Mouse (Mus musculus) embryonic facial prominence, embryonic 11.5 days (tissue): Measurements from ENCODE around the gene Nubpl. TPM values are rescaled to one million over a fixed set of nuclear protein-coding genes. Genes with fewer than 3 reads are reported as not detected.

Source experiments
- ATAC-seq: fragments of 200-750 bp; cut with Nextera tagmentation; replicated peaks from 2 replicates; pipeline ENCODE4 v1.8.0; 2017; ENCODE audit warnings: low read depth; ENCODE audit not compliant: insufficient number of reproducible peaks, low FRiP score, low TSS enrichment
- DNase-seq: peaks from one replicate; pipeline ENCODE4 v3.0.0-alpha.2; 2015; ENCODE audit warnings: low spot score
- H3K27ac ChIP-seq: fragments of 300-500 bp; sonication (generic); replicated peaks from 2 replicates; pipeline ENCODE4 v1.5.1; 2014; ENCODE audit warnings: mild to moderate bottlenecking, low read depth, low read length, control low read depth
- H3K27me3 ChIP-seq: fragments of 300-500 bp; sonication (generic); 2 replicates; pipeline ENCODE4 v1.6.1; 2014; ENCODE audit warnings: mild to moderate bottlenecking, low read length, moderate library complexity, mixed read lengths; ENCODE audit not compliant: control insufficient read depth, insufficient read depth
- H3K36me3 ChIP-seq: fragments of 300-500 bp; sonication (generic); replicated peaks from 2 replicates; pipeline ENCODE4 v1.6.1; 2014; ENCODE audit warnings: low read depth, mild to moderate bottlenecking, low read length, moderate library complexity, mixed read lengths; ENCODE audit not compliant: control insufficient read depth, insufficient read depth
- H3K4me1 ChIP-seq: fragments of 300-500 bp; sonication (generic); 2 replicates; pipeline ENCODE4 v1.6.1; 2014; ENCODE audit warnings: low read length, mixed read lengths; ENCODE audit not compliant: control insufficient read depth, insufficient read depth
- H3K4me2 ChIP-seq: fragments of 300-500 bp; sonication (generic); 2 replicates; pipeline ENCODE4 v1.6.1; 2014; ENCODE audit warnings: low read depth, mild to moderate bottlenecking, control low read depth, low read length, moderate library complexity
- H3K4me3 ChIP-seq: fragments of 300-500 bp; sonication (generic); 2 replicates; pipeline ENCODE4 v1.5.1; 2014; ENCODE audit warnings: low read depth, low read length, control low read depth
- H3K9ac ChIP-seq: fragments of 300-500 bp; sonication (generic); replicated peaks from 2 replicates; pipeline ENCODE4 v1.6.1; 2014; ENCODE audit warnings: mild to moderate bottlenecking, control low read depth, low read length
- H3K9me3 ChIP-seq: fragments of 300-500 bp; sonication (generic); replicated peaks from 2 replicates; pipeline ENCODE4 v1.6.1; 2016; ENCODE audit warnings: mild to moderate bottlenecking, low read length, inconsistent platforms, mixed read lengths; ENCODE audit not compliant: control insufficient read depth
- WGBS: fragments of 180-500 bp; shearing (Covaris S2); extraction: QIAGEN DNeasy Blood & Tissue Kit; methylation state at CpG from one replicate; pipeline ENCODE4 v1.1.7; 2014; 5-methylcytosine and 5-hydroxymethylcytosine counted together
- polyA plus RNA-seq: library from polyadenylated mRNA; unstranded; fragments of >200 nt; fragmentation: Nextera tagmentation; extraction: Ambion mirVana; gene quantifications from 2 replicates; pipeline ENCODE4 v1.2.1, GENCODE M21; 2014

Nubpl gene
- polyA plus RNA-seq, 1 experiment from 2014 or later: 15.1 TPM

DNA sequence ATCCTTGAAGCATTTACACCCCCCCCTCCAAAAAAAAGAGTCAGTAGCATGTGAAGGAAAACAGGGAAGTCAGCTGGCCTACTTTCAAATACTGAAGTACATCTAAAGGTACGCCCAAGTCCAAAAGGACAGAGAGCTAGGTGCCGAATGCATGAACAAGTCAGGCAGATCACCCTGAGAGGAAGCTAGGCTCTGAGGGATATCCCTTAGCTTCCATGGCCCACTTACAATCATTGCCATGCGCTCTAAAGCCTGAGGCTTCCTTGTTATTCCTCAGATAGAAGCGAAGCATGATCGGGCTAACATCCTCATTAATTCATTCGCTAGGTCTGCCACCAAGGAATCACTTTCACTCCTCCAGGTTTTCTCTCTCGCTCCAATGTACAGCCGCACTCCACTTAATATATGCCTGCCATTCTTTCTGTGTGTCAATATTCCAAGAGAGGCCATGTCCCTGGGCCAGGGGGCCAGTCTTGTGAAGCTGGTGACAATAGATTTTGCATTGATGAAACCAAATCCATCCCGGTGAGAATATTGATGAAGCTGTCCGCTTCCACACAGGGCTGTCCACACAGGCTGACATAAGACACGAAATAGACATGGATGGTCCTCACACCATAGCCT, 237.7 kb downstream of the Nubpl start:
- H3K4me1 ChIP-seq: no peaks in the 10 kb centered on the region
- no peak overlapping the region for H3K9ac ChIP-seq
- H3K4me2 ChIP-seq: no peak overlapping the region
- no peak for ATAC-seq
- no peaks in the 10 kb centered on the region for H3K36me3 ChIP-seq
- no peak for DNase-seq
- no peaks in the 10 kb centered on the region for H3K27me3 ChIP-seq
- 90% methylated on average over 11 of the region's 11 CpGs for WGBS
- H3K4me3 ChIP-seq: no peak overlapping the region
- no peak overlapping the region for H3K27ac ChIP-seq
- no peaks in the 10 kb centered on the region for H3K9me3 ChIP-seq

DNA sequence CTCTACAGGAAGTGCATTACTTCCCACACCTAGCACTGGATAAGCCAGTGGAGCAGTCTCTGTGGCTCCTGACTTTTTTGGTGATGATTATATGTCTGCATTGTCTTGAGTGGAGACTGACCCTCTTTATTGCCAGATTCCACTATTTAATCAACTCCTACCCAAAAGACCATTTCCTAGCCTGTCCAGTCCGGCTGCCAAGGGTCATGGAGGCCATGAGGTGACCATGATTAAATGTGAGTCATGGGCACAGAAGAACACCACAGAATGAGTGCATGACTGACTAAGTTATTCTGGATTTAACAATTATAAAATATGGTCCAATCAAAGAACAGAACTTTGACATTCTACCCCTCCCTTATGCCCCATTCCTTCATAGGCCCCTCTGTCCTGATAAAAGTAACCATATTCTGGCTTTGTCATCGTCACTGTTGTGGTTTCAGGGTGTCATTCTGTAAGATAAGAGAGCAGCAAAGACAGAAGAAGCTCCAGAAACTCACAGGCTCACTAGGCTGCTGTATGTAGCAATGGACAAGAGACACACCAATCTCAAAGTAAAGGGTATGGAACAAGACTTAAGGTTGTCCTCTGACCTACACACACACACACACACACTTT, 240.7 kb downstream of the Nubpl start:
- H3K4me2 ChIP-seq: no peak overlapping the region
- H3K9me3 ChIP-seq: no peaks in the 10 kb centered on the region
- ATAC-seq (no peak), DNase-seq (no peak)
- no peaks in the 10 kb centered on the region for H3K36me3 ChIP-seq
- no peak overlapping the region for H3K9ac ChIP-seq
- no peaks in the 10 kb centered on the region for H3K4me1 ChIP-seq
- H3K4me3 ChIP-seq: no peak overlapping the region
- H3K27me3 ChIP-seq: no peaks in the 10 kb centered on the region
- H3K27ac ChIP-seq: no peak overlapping the region
- 83% methylated on average over 2 of the region's 2 CpGs for WGBS

- no peaks in the 10 kb centered on the region for H3K9me3 ChIP-seq
- ATAC-seq (0 out of 2 replicates have a peak, but pooled peaks have one; percentile 34), DNase-seq (no peak)
- whole genome bisulfite sequencing: 27% methylated on average over 5 of the region's 5 CpGs
- H3K4me3 ChIP-seq: no peak overlapping the region
- H3K27me3 ChIP-seq: no peaks in the 10 kb centered on the region
- H3K4me1 ChIP-seq: no peaks in the 10 kb centered on the region
- H3K27ac ChIP-seq: no peak overlapping the region
- H3K36me3 ChIP-seq: no peaks in the 10 kb centered on the region
- no peak overlapping the region for H3K4me2 ChIP-seq
- H3K9ac ChIP-seq: no peak overlapping the region
Observed at GRCm38 (mm10) chr12:52346611-52347010, 249.1 kb downstream of the Nubpl start.

DNA sequence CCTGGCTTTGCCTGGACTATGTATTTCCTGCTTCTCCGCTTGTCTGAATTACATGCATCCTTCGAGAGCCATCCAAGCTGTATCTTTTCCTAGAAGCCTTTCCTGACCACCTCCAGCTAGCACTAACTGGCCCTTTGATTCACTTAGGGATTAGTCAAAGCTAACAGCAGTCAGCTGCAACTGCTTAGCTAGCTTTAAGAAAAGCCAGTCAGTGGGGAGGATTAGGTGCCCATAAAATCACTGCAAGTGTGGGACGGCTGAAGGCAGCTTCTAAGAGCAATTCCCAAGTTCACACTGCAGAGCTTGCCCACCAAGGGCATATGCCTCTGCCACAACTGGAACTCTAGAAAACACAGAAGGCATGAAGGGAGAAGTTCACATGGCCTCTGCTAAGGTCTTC, 252.7 kb downstream of the Nubpl start:
- Histone ChIP-seq H3K27ac (no peak overlapping the region), H3K4me3 (no peak overlapping the region), H3K27me3 (no peaks in the 10 kb centered on the region), H3K4me2 (no peak overlapping the region), H3K36me3 (no peaks in the 10 kb centered on the region), H3K4me1 (no peaks in the 10 kb centered on the region), H3K9ac (no peak overlapping the region), H3K9me3 (no peaks in the 10 kb centered on the region)
- no peak for DNase-seq
- ATAC-seq: no peak
- 52% methylated on average over 3 of the region's 3 CpGs for WGBS

GRCm38 (mm10) chr12:52359484-52359883, 261.9 kb downstream of the Nubpl start:
- no peak overlapping the region for H3K27ac ChIP-seq
- H3K4me3 ChIP-seq: no peak overlapping the region
- H3K4me2 ChIP-seq: no peak overlapping the region
- H3K27me3 ChIP-seq: no peaks in the 10 kb centered on the region
- H3K36me3 ChIP-seq: no peaks in the 10 kb centered on the region
- H3K9ac ChIP-seq: no peak overlapping the region
- no peaks in the 10 kb centered on the region for H3K4me1 ChIP-seq
- ATAC-seq (no peak), DNase-seq (no peak)
- no peaks in the 10 kb centered on the region for H3K9me3 ChIP-seq
- 78% methylated on average over 10 of the region's 10 CpGs for WGBS

DNA sequence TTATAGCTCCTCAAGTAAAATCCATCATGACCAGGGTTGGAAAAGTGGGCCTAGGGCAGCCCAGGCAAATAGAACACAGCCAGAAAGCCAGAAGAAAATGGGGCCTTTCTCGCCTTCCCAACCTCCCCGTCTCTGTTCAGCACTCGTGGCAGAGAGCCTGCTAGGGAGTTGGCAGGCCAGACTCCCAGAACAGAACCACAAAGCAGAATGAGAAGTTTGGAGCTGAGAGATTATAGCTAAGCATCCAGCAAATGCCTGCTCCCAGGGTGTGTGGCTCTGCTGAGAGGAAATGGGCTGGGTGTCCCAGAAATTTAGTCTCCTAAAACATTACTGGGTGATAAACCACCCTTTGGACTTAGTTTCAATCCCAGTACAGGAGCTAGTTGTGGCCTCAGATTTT, 262.6 kb downstream of the Nubpl start:
- no peak overlapping the region for H3K4me3 ChIP-seq
- no peaks in the 10 kb centered on the region for H3K4me1 ChIP-seq
- H3K9ac ChIP-seq: no peak overlapping the region
- ATAC-seq (no peak), DNase-seq (no peak)
- H3K4me2 ChIP-seq: no peak overlapping the region
- no peak overlapping the region for H3K27ac ChIP-seq
- WGBS: 68% methylated on average over 3 of the region's 3 CpGs
- no peaks in the 10 kb centered on the region for H3K36me3 ChIP-seq
- H3K9me3 ChIP-seq: no peaks in the 10 kb centered on the region
- H3K27me3 ChIP-seq: no peaks in the 10 kb centered on the region

GRCm38 (mm10) chr12:52361198-52361597, 263.7 kb downstream of the Nubpl start:
- Histone ChIP-seq H3K9ac (no peak overlapping the region), H3K27ac (no peak overlapping the region), H3K4me2 (no peak overlapping the region), H3K27me3 (no peaks in the 10 kb centered on the region), H3K36me3 (no peaks in the 10 kb centered on the region), H3K4me1 (no peaks in the 10 kb centered on the region), H3K4me3 (no peak overlapping the region), H3K9me3 (no peaks in the 10 kb centered on the region)
- WGBS: 65% methylated on average over 6 of the region's 6 CpGs
- DNase-seq (no peak), ATAC-seq (no peak)
